Mouse (Mus musculus): ENCODE measurements at regions not wholly inside any gene's neighbourhood (a gene's known extent, or its start where the extent isn't known, plus 50 kb on each side); places are given as distances from the start of the nearest gene placed in this dataset.

DNA sequence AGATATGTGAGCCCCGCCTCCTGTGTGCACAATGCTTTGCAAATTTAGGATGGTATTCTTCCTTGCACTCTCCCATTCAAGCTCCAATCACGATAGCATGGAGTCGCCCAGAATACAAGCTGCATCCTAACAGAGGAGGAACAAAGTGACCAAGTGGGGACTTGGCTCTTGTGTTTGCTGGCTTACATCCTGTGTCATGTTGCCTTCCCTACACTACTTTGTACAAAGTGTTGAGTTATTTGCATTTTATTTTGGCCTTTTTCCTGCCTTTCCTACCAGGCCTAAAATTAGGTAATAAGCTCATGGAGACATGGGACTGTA lies 83.5 kb upstream of the Dlx2 start:
- no peak for TF ChIP-seq GATA1 (IDR thresholded peaks at IDR 0.05; ENCODE audit: low read length)
- no peak for TF ChIP-seq TAL1 (IDR thresholded peaks at IDR 0.05; ENCODE audit: low read length)

All from erythroblast, embryonic 14.5 days (primary cell).